Mouse (Mus musculus) thymus, adult 2 months (tissue): ENCODE measurements around the gene Mrpl16.

Source experiments
- CTCF ChIP-seq: fragments of 200-500 bp; IDR thresholded peaks from 2 replicates; pipeline ENCODE4 v1.5.1; 2012; ENCODE audit warnings: mild to moderate bottlenecking, control low read depth, low read length, moderate library complexity, borderline replicate concordance; ENCODE audit not compliant: control insufficient read depth, poor library complexity, insufficient read depth; ENCODE audit errors: extremely low read depth
- POLR2A ChIP-seq: fragments of 200-500 bp; IDR thresholded peaks from 2 replicates; pipeline ENCODE4 v1.6.1; 2012; ENCODE audit warnings: mild to moderate bottlenecking, low read length, control low read depth, moderate library complexity; ENCODE audit not compliant: control insufficient read depth, poor library complexity, insufficient read depth; ENCODE audit errors: extremely low read depth

GRCm38 (mm10) chr19:11727304-11727703 lies 42.9 kb upstream of the Mrpl16 start:
- TF ChIP-seq CTCF = no peak
- no peak for TF ChIP-seq POLR2A
